Mouse (Mus musculus) thymus, adult 2 months (tissue): ENCODE measurements at regions not wholly inside any gene's neighbourhood (a gene's known extent, or its start where the extent isn't known, plus 50 kb on each side); places are given as distances from the start of the nearest gene placed in this dataset.

Experiments
- CTCF ChIP-seq: fragments of 200-500 bp; IDR thresholded peaks from 2 replicates; pipeline ENCODE4 v1.5.1; 2012; ENCODE audit warnings: mild to moderate bottlenecking, control low read depth, low read length, moderate library complexity, borderline replicate concordance; ENCODE audit not compliant: control insufficient read depth, poor library complexity, insufficient read depth; ENCODE audit errors: extremely low read depth
- POLR2A ChIP-seq: fragments of 200-500 bp; IDR thresholded peaks from 2 replicates; pipeline ENCODE4 v1.6.1; 2012; ENCODE audit warnings: mild to moderate bottlenecking, low read length, control low read depth, moderate library complexity; ENCODE audit not compliant: control insufficient read depth, poor library complexity, insufficient read depth; ENCODE audit errors: extremely low read depth

- no peak for TF ChIP-seq CTCF
- no peak for TF ChIP-seq POLR2A
These were observed 432.7 kb upstream of the Ptger4 start for GRCm38 (mm10) chr15:5676704-5677103.
